Comparison of ENCODE assay signal across 8 mouse cellular contexts in the genomic region with DNA sequence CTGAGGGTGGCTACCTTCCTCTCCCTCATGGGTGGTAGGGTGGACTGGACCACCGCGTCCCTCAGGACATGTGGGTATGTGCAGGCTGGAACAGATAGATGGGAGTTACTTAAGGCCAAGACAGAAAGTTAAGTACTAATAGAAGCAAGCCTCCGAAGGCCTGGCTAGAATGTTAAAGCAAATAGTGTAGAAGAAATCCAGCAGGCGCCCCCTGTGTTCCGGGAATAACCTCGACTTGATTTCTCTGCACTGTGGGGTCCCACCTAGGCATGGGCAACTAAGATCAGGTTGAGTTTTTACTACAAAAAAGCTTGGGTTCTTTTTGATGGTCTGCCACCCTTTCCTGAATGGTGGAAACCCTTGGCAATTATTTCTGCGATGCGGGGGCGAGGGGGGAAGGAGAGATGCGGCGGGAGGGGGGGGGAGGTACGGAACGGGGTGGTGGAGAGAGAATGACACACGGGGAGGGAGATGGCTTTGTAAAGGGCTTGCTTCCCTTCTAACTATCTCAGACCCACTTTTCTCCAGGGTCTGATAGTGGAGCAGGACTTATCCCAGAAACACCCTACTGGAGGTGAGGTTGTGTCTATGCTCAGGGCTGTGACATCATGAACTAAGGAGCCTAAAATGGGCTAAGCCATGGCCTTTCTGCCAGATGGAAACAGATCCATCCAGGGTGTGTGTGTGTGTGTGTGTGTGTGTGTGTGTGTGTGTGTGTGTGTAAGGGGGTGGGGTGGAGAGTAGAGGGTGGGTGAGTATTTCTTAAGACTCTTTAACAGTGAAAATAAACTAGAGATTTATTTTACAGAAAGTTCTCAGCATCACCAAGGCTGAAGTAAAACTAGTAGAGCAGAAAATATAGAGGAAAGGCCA. TPM values are rescaled to one million over a fixed set of nuclear protein-coding genes. Genes with fewer than 3 reads are reported as not detected.
DNase-seq lines count a peak whose midpoint lies in the region; ATAC-seq and TF ChIP-seq lines count a peak whose summit lies in the region.

No protein-coding gene starts in this region.

- no peaks in the 10 kb centered on the region for H3K27me3 ChIP-seq in kidney, embryonic 16.5 days (ENCODE audit: insufficient read depth, low read length)
- no peaks in the 10 kb centered on the region for H3K27me3 ChIP-seq in forebrain, postnatal 0 days (ENCODE audit: insufficient read depth, low read length)
- H3K27me3 ChIP-seq in midbrain, embryonic 15.5 days (replicated peaks) = no peaks in the 10 kb centered on the region

- peak; percentile 44 for ATAC-seq in kidney, embryonic 16.5 days (ENCODE audit: low FRiP score, low TSS enrichment)
- peak; percentile 1; the same call in 1 of the 2 replicates for ATAC-seq in forebrain, postnatal 0 days
- ATAC-seq in midbrain, embryonic 15.5 days (replicated peaks) = peak; percentile 59

- TF ChIP-seq POLR2A in cortical plate, adult 2 months (IDR thresholded peaks at IDR 0.05; ENCODE audit: extremely low read depth, insufficient read depth, low read length) = no peak

- 0 out of 2 replicates have a peak overlapping the region, but pooled peaks have one; percentile 13 for H3K9ac ChIP-seq in kidney, embryonic 16.5 days (replicated peaks; ENCODE audit: low read length)
- peak overlapping the region; percentile 35; the same call in 1 of the 2 replicates for H3K9ac ChIP-seq in forebrain, postnatal 0 days
- H3K9ac ChIP-seq in midbrain, embryonic 15.5 days = no peak overlapping the region

- TF ChIP-seq CTCF in cortical plate, adult 2 months (IDR thresholded peaks at IDR 0.05; ENCODE audit: extremely low read depth, insufficient read depth, low read length) = no peak
- TF ChIP-seq CTCF in forebrain, postnatal 0 days (IDR thresholded peaks at IDR 0.05; ENCODE audit: low read depth) = no peak

- peak overlapping the region; percentile 93 for H3K27ac ChIP-seq in kidney, embryonic 16.5 days (ENCODE audit: low read length)
- H3K27ac ChIP-seq in cortical plate, adult 2 months (ENCODE audit: insufficient read depth, low read length) = peak overlapping the region; percentile 75; the same call in 1 of the 2 replicates
- H3K27ac ChIP-seq in forebrain, postnatal 0 days (ENCODE audit: low read depth, low read length) = peak overlapping the region; percentile 82
- peak overlapping the region; percentile 93 for H3K27ac ChIP-seq in midbrain, embryonic 15.5 days

- no peak for DNase-seq in kidney, postnatal 36 days
- DNase-seq in forebrain, postnatal 0 days = no peak
- no peak for DNase-seq in urinary bladder, adult 2 months (ENCODE audit: low spot score)
- no peak for DNase-seq in right cerebral cortex, postnatal 14 days
- no peak for DNase-seq in lung, postnatal 4 days

- H3K4me3 ChIP-seq in kidney, embryonic 16.5 days (ENCODE audit: low read length) = no peak overlapping the region
- no peak overlapping the region for H3K4me3 ChIP-seq in cortical plate, adult 2 months (ENCODE audit: insufficient read depth, low read length)
- no peak overlapping the region for H3K4me3 ChIP-seq in forebrain, postnatal 0 days (ENCODE audit: low read depth, low read length)
- H3K4me3 ChIP-seq in midbrain, embryonic 15.5 days = no peak overlapping the region

- peak overlapping the region; percentile 50; the same call in 1 of the 2 replicates for H3K4me2 ChIP-seq in kidney, embryonic 16.5 days (replicated peaks; ENCODE audit: low read depth, low read length)
- peak overlapping the region; percentile 41 for H3K4me2 ChIP-seq in forebrain, postnatal 0 days (ENCODE audit: low read depth)
- H3K4me2 ChIP-seq in midbrain, embryonic 15.5 days = peak overlapping the region; percentile 45

- H3K9me3 ChIP-seq in kidney, embryonic 16.5 days (ENCODE audit: low read length) = no peaks in the 10 kb centered on the region
- H3K9me3 ChIP-seq in forebrain, postnatal 0 days (ENCODE audit: low read length) = no peaks in the 10 kb centered on the region
- H3K9me3 ChIP-seq in midbrain, embryonic 15.5 days = no peaks in the 10 kb centered on the region

- 66% methylated on average over 14 of the region's 14 CpGs for WGBS in kidney, embryonic 16.5 days
- WGBS in forebrain, postnatal 0 days = 37% methylated on average over 14 of the region's 14 CpGs
- WGBS in midbrain, embryonic 15.5 days = 72% methylated on average over 14 of the region's 14 CpGs

- H3K4me1 ChIP-seq in kidney, embryonic 16.5 days (ENCODE audit: insufficient read depth, low read length) = peaks cover 47% of the 10 kb centered on the region
- peaks cover 13% of the 10 kb centered on the region for H3K4me1 ChIP-seq in cortical plate, adult 2 months (ENCODE audit: control insufficient read depth, insufficient read depth, low read length)
- peaks cover 51% of the 10 kb centered on the region for H3K4me1 ChIP-seq in forebrain, postnatal 0 days (ENCODE audit: insufficient read depth)
- H3K4me1 ChIP-seq in midbrain, embryonic 15.5 days = peaks cover 38% of the 10 kb centered on the region

- no peaks in the 10 kb centered on the region for H3K36me3 ChIP-seq in kidney, embryonic 16.5 days (ENCODE audit: insufficient read depth, low read length)
- no peaks in the 10 kb centered on the region for H3K36me3 ChIP-seq in forebrain, postnatal 0 days (ENCODE audit: insufficient read depth)
- no peaks in the 10 kb centered on the region for H3K36me3 ChIP-seq in midbrain, embryonic 15.5 days (replicated peaks)

RNA-seq across cellular contexts. Expression of a gene that starts 40.0 kb away (rescaled TPM):
- 106 and 122 TPM in 2 replicates for polyA plus RNA-seq in kidney, embryonic 16.5 days (2015; fragmentation: Nextera tagmentation; extraction: Ambion mirVana)
- polyA plus RNA-seq in cortical plate, adult 2 months (2012; rRNA removed) = 54.9 and 61.1 TPM in 2 replicates
- total RNA-seq in forebrain, postnatal 0 days (2014; rRNA removed) = 24.4 and 32.3 TPM in 2 replicates
- polyA plus RNA-seq in forebrain, postnatal 0 days (2015; fragmentation: Nextera tagmentation; extraction: Ambion mirVana) = 55.1 and 82.7 TPM in 2 replicates
- polyA plus RNA-seq in midbrain, embryonic 15.5 days (2015; fragmentation: Nextera tagmentation; extraction: Ambion mirVana) = 59.7 and 64.9 TPM in 2 replicates
- polyA plus RNA-seq in urinary bladder, adult 2 months (2012; rRNA removed) = 81.3 and 100 TPM in 2 replicates

Comparison
In these comparisons a context has a peak if more than half of its experiments do, and no peak if none do; other contexts are left out.
1. ATAC-seq: peak in every context shown above with its lines; median percentile 59 in midbrain, embryonic 15.5 days; 44 in kidney, embryonic 16.5 days; 1 in forebrain, postnatal 0 days.